Mouse (Mus musculus): ENCODE measurements around the gene Gm10228. TPM values are rescaled to one million over a fixed set of nuclear protein-coding genes. Genes with fewer than 3 reads are reported as not detected.
"Not testable (repeated sequence)": the region's sequence is repeated elsewhere in the genome, so short reads cannot be mapped to it uniquely, and the experiment has no call there.

The Gm10228 gene
- not detected in 2 replicates for polyA plus RNA-seq (2012; ENCODE audit: insufficient read depth, insufficient read length, missing spikeins)

GRCm38 (mm10) chr16:89041372-89041771 is at the start of gene Gm10228:
Gene Gm10228 (minus strand): TSS chr16:89041472.
- H3K27ac ChIP-seq (ENCODE audit: insufficient read depth, low read depth, low read length); H3K4me3 ChIP-seq (ENCODE audit: insufficient read depth, low read length); H3K4me1 ChIP-seq (ENCODE audit: control insufficient read depth, insufficient read depth, low read length): not testable (repeated sequence)

DNA sequence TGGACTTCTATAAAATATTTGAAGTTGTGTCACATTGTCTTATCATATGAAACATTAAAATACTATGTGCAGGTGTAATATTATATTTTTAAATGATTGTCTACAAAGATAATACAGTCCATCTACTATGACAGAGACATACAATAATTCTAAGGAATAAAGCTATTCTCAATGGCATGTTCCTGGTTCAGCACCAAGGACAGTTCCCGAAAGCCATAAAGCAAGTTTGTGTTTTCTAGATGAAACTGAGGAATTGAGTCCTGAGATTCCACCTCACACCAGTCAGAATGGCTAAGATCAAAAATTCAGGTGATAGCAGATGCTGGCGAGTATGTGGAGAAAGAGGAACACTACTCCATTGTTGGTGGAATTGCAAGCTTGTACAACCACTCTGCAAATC is 29.8 kb upstream of the Gm10228 start:
- not testable (repeated sequence) for H3K4me1 ChIP-seq (ENCODE audit: control insufficient read depth, insufficient read depth, low read length); H3K4me3 ChIP-seq (ENCODE audit: insufficient read depth, low read length); H3K27ac ChIP-seq (ENCODE audit: insufficient read depth, low read depth, low read length)

DNA sequence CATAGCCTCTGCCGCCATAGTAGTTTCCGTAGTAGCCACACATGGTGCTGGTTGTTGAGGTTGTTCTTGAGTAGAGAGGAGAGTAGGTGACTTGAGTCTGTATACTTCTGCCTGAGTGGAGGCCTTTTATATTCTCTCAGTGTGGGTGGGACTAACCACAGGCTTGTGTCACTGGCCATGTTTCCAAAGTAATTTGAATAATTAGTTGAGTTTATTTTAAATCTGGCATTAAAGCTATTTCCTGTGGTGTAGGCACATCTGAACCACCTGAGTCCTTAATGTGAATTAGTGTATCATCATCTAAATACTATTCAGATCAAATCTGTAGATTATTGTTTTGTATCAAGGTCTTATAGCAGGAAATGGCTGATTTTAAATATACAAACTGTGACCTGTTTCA is 22.6 kb upstream of the Gm10228 start, which contains the start of gene 1110025L11Rik:
Gene 1110025L11Rik, minus strand, starts transcription at position 101 of the 400 bp plus-strand sequence.
- not testable (repeated sequence) for H3K4me3 ChIP-seq (ENCODE audit: insufficient read depth, low read length); H3K4me1 ChIP-seq (ENCODE audit: control insufficient read depth, insufficient read depth, low read length); H3K27ac ChIP-seq (ENCODE audit: insufficient read depth, low read depth, low read length)

DNA sequence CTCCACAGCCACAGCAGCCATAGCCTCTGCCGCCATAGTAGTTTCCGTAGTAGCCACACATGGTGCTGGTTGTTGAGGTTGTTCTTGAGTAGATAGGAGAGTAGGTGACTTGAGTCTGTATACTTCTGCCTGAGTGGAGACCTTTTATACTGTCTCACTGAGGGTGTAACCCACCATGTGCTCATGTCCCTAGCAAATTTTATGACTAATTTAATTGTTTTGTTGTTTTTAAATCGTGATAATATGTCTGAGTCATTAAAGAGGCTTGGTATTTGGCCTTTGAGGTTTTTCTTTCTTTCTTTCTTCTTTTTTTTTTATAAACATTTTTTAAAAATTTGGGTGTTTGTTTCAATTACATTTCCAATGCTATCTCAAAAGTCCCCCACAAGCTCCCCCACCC is 6.5 kb upstream of the Gm10228 start, which contains the start of gene Krtap6-5:
Gene Krtap6-5, minus strand, starts transcription at position 101 of the 400 bp plus-strand sequence.
- Histone ChIP-seq H3K4me1 (ENCODE audit: control insufficient read depth, insufficient read depth, low read length) (no peaks in the 10 kb centered on the region), H3K27ac (ENCODE audit: insufficient read depth, low read depth, low read length) (no peak within 1 kb of the TSS), H3K4me3 (ENCODE audit: insufficient read depth, low read length) (no peak within 1 kb of the TSS)
- no peak for TF ChIP-seq CTCF (IDR thresholded peaks at IDR 0.05; ENCODE audit: low read depth, low read length)

GRCm38 (mm10) chr16:89031399-89031798 is 9.9 kb downstream of the Gm10228 start, which contains the start of gene Krtap6-1:
Gene Krtap6-1 (plus strand): TSS chr16:89031699.
- not testable (repeated sequence) for H3K4me3 ChIP-seq (ENCODE audit: insufficient read depth, low read length); H3K27ac ChIP-seq (ENCODE audit: insufficient read depth, low read depth, low read length); H3K4me1 ChIP-seq (ENCODE audit: control insufficient read depth, insufficient read depth, low read length)

- H3K4me3 ChIP-seq (ENCODE audit: insufficient read depth, low read length); H3K4me1 ChIP-seq (ENCODE audit: control insufficient read depth, insufficient read depth, low read length); H3K27ac ChIP-seq (ENCODE audit: insufficient read depth, low read depth, low read length): not testable (repeated sequence)
Measured at GRCm38 (mm10) chr16:89014984-89015383, 26.3 kb downstream of the Gm10228 start, which contains the start of gene Gm10229. Gene Gm10229 (plus strand): TSS chr16:89015284.

GRCm38 (mm10) chr16:89013973-89014372 is 27.3 kb downstream of the Gm10228 start:
- Histone ChIP-seq H3K27ac (ENCODE audit: insufficient read depth, low read depth, low read length) (no peak overlapping the region), H3K4me1 (ENCODE audit: control insufficient read depth, insufficient read depth, low read length) (no peaks in the 10 kb centered on the region), H3K4me3 (ENCODE audit: insufficient read depth, low read length) (no peak overlapping the region)
- TF ChIP-seq CTCF (IDR thresholded peaks at IDR 0.05; ENCODE audit: low read depth, low read length) (no peak), POLR2A (IDR thresholded peaks at IDR 0.05; ENCODE audit: borderline replicate concordance, low read depth, low read length) (no peak)

- Histone ChIP-seq H3K27ac (ENCODE audit: insufficient read depth, low read depth, low read length) (no peak within 1 kb of the TSS), H3K4me1 (ENCODE audit: control insufficient read depth, insufficient read depth, low read length) (no peaks in the 10 kb centered on the region), H3K4me3 (ENCODE audit: insufficient read depth, low read length) (no peak within 1 kb of the TSS)
- TF ChIP-seq POLR2A (IDR thresholded peaks at IDR 0.05; ENCODE audit: borderline replicate concordance, low read depth, low read length) (no peak), CTCF (IDR thresholded peaks at IDR 0.05; ENCODE audit: low read depth, low read length) (no peak)
Measured at GRCm38 (mm10) chr16:89010659-89011058, 30.6 kb downstream of the Gm10228 start, which contains the start of gene Krtap22-2. Gene Krtap22-2 (minus strand): TSS chr16:89010759.

Other genes starting within 250 kb of the Gm10228 start
- gene Gm20741, start 229.3 kb downstream of the Gm10228 start, polyA plus RNA-seq (2012; ENCODE audit: insufficient read depth, insufficient read length, missing spikeins): not detected in 2 replicates
- gene Krtap15, start 221.3 kb downstream of the Gm10228 start, polyA plus RNA-seq (2012; ENCODE audit: insufficient read depth, insufficient read length, missing spikeins): not detected in 2 replicates
- not detected in 2 replicates for gene Krtap14, start 215.3 kb downstream of the Gm10228 start, polyA plus RNA-seq (2012; ENCODE audit: insufficient read depth, insufficient read length, missing spikeins)
- not detected in 2 replicates for gene Krtap19-1, start 172.1 kb downstream of the Gm10228 start, polyA plus RNA-seq (2012; ENCODE audit: insufficient read depth, insufficient read length, missing spikeins)
- gene Krtap19-2, start 167.2 kb downstream of the Gm10228 start, polyA plus RNA-seq (2012; ENCODE audit: insufficient read depth, insufficient read length, missing spikeins): not detected in 2 replicates
- not detected in 2 replicates for gene Krtap19-3, start 163.4 kb downstream of the Gm10228 start, polyA plus RNA-seq (2012; ENCODE audit: insufficient read depth, insufficient read length, missing spikeins)
- not detected in 2 replicates for gene Krtap19-4, start 156.4 kb downstream of the Gm10228 start, polyA plus RNA-seq (2012; ENCODE audit: insufficient read depth, insufficient read length, missing spikeins)
- gene Krtap19-5, start 145.0 kb downstream of the Gm10228 start, polyA plus RNA-seq (2012; ENCODE audit: insufficient read depth, insufficient read length, missing spikeins): not detected in 2 replicates
- not detected in 2 replicates for gene Krtap19-9b, start 109.2 kb downstream of the Gm10228 start, polyA plus RNA-seq (2012; ENCODE audit: insufficient read depth, insufficient read length, missing spikeins)
- not detected in 2 replicates for gene Krtap16-3, start 78.6 kb downstream of the Gm10228 start, polyA plus RNA-seq (2012; ENCODE audit: insufficient read depth, insufficient read length, missing spikeins)
- gene Krtap22-2, start 30.7 kb downstream of the Gm10228 start, polyA plus RNA-seq (2012; ENCODE audit: insufficient read depth, insufficient read length, missing spikeins): not detected in 2 replicates
- gene Gm10229, start 26.2 kb downstream of the Gm10228 start, polyA plus RNA-seq (2012; ENCODE audit: insufficient read depth, insufficient read length, missing spikeins): not detected in 2 replicates
- not detected in 2 replicates for gene Krtap6-1, start 9.8 kb downstream of the Gm10228 start, polyA plus RNA-seq (2012; ENCODE audit: insufficient read depth, insufficient read length, missing spikeins)
- not detected in 2 replicates for gene Krtap6-5, start 6.4 kb upstream of the Gm10228 start, polyA plus RNA-seq (2012; ENCODE audit: insufficient read depth, insufficient read length, missing spikeins)
- not detected in 2 replicates for gene 1110025L11Rik, start 22.5 kb upstream of the Gm10228 start, polyA plus RNA-seq (2012; ENCODE audit: insufficient read depth, insufficient read length, missing spikeins)
- gene Krtap6-3, start 42.5 kb upstream of the Gm10228 start, polyA plus RNA-seq (2012; ENCODE audit: insufficient read depth, insufficient read length, missing spikeins): not detected in 2 replicates
- gene Gm6358, start 99.4 kb upstream of the Gm10228 start, polyA plus RNA-seq (2012; ENCODE audit: insufficient read depth, insufficient read length, missing spikeins): not detected in 2 replicates
- not detected in 2 replicates for gene Gm10061, start 109.6 kb upstream of the Gm10228 start, polyA plus RNA-seq (2012; ENCODE audit: insufficient read depth, insufficient read length, missing spikeins)
- not detected in 2 replicates for gene Gm9789, start 116.5 kb upstream of the Gm10228 start, polyA plus RNA-seq (2012; ENCODE audit: insufficient read depth, insufficient read length, missing spikeins)
- gene Gm7735, start 128.0 kb upstream of the Gm10228 start, polyA plus RNA-seq (2012; ENCODE audit: insufficient read depth, insufficient read length, missing spikeins): not detected in 2 replicates
- not detected in 2 replicates for gene 1110057P08Rik, start 133.3 kb upstream of the Gm10228 start, polyA plus RNA-seq (2012; ENCODE audit: insufficient read depth, insufficient read length, missing spikeins)
- not detected in 2 replicates for gene Krtap20-2, start 164.4 kb upstream of the Gm10228 start, polyA plus RNA-seq (2012; ENCODE audit: insufficient read depth, insufficient read length, missing spikeins)

All from bone marrow macrophage, adult 2 months (primary cell).